Mouse (Mus musculus) megakaryocyte, embryonic 14.5 days (primary cell): ENCODE measurements at regions not wholly inside any gene's neighbourhood (a gene's known extent, or its start where the extent isn't known, plus 50 kb on each side); places are given as distances from the start of the nearest gene placed in this dataset.

Experiments
- H3K27me3 ChIP-seq: replicated peaks from 2 replicates; pipeline ENCODE3; 2012; ENCODE audit warnings: inconsistent platforms
- H3K36me3 ChIP-seq: replicated peaks from 2 replicates; pipeline ENCODE3; 2012; ENCODE audit warnings: low read length, inconsistent platforms, mixed read lengths
- H3K4me1 ChIP-seq: 2 replicates; pipeline ENCODE4 v1.6.1; 2012; ENCODE audit warnings: inconsistent platforms
- H3K4me3 ChIP-seq: replicated peaks from 2 replicates; pipeline ENCODE3; 2012; ENCODE audit warnings: moderate library complexity, mild to moderate bottlenecking, inconsistent platforms
- H3K9me3 ChIP-seq: 2 replicates; pipeline ENCODE4 v1.6.1; 2012; ENCODE audit warnings: inconsistent platforms
- FLI1 ChIP-seq: IDR thresholded peaks from 2 replicates; pipeline ENCODE4 v1.6.1; 2012; ENCODE audit warnings: low read length, inconsistent platforms, mixed read lengths
- GATA1 ChIP-seq: IDR thresholded peaks from 3 replicates; pipeline ENCODE4 v1.6.1; 2012; ENCODE audit warnings: mixed read lengths, low read length, inconsistent platforms, borderline replicate concordance

- no peak overlapping the region for H3K4me3 ChIP-seq
- H3K9me3 ChIP-seq = peaks cover 9% of the 10 kb centered on the region
- TF ChIP-seq GATA1 (no peak), FLI1 (no peak)
- no peaks in the 10 kb centered on the region for H3K36me3 ChIP-seq
- H3K27me3 ChIP-seq = no peaks in the 10 kb centered on the region
- H3K4me1 ChIP-seq = no peaks in the 10 kb centered on the region
Observed at GRCm38 (mm10) chr5:26572691-26573191, 244.3 kb upstream of the Dpp6 start.

- no peaks in the 10 kb centered on the region for H3K27me3 ChIP-seq
- H3K36me3 ChIP-seq = no peaks in the 10 kb centered on the region
- H3K4me3 ChIP-seq = no peak overlapping the region
- H3K4me1 ChIP-seq = no peaks in the 10 kb centered on the region
- peaks cover 9% of the 10 kb centered on the region for H3K9me3 ChIP-seq
- TF ChIP-seq FLI1 (no peak), GATA1 (no peak)
Observed at GRCm38 (mm10) chr5:26573446-26573845, 243.6 kb upstream of the Dpp6 start.

GRCm38 (mm10) chr5:26586108-26586507 is 230.9 kb upstream of the Dpp6 start:
- H3K4me1 ChIP-seq = no peaks in the 10 kb centered on the region
- peaks cover 35% of the 10 kb centered on the region for H3K9me3 ChIP-seq
- no peaks in the 10 kb centered on the region for H3K36me3 ChIP-seq
- H3K4me3 ChIP-seq = no peak overlapping the region
- TF ChIP-seq GATA1 (no peak), FLI1 (no peak)
- H3K27me3 ChIP-seq = no peaks in the 10 kb centered on the region

- TF ChIP-seq FLI1 (no peak), GATA1 (no peak)
- H3K4me1 ChIP-seq = no peaks in the 10 kb centered on the region
- no peak overlapping the region for H3K4me3 ChIP-seq
- peaks cover 29% of the 10 kb centered on the region; the same call in 1 of the 2 replicates for H3K9me3 ChIP-seq
- H3K36me3 ChIP-seq = no peaks in the 10 kb centered on the region
- no peaks in the 10 kb centered on the region for H3K27me3 ChIP-seq
Observed at GRCm38 (mm10) chr5:26590886-26591285, 226.1 kb upstream of the Dpp6 start.

- TF ChIP-seq GATA1 = no peak
- no peak for TF ChIP-seq FLI1
Observed at GRCm38 (mm10) chr5:26592341-26592740, 224.7 kb upstream of the Dpp6 start.

GRCm38 (mm10) chr5:26597991-26598390 is 219.0 kb upstream of the Dpp6 start:
- Histone ChIP-seq H3K36me3 (no peaks in the 10 kb centered on the region), H3K9me3 (0 out of 2 replicates have a peak, but pooled peaks cover 1% of the 10 kb centered on the region), H3K4me1 (no peaks in the 10 kb centered on the region), H3K27me3 (no peaks in the 10 kb centered on the region), H3K4me3 (no peak overlapping the region)
- no peak for TF ChIP-seq FLI1
- no peak for TF ChIP-seq GATA1

More at GRCm38 (mm10) chr5:26592341-26592740, 224.7 kb upstream of the Dpp6 start:
- Histone ChIP-seq H3K9me3 (peaks cover 25% of the 10 kb centered on the region; the same call in 1 of the 2 replicates), H3K27me3 (no peaks in the 10 kb centered on the region), H3K36me3 (no peaks in the 10 kb centered on the region), H3K4me3 (no peak overlapping the region), H3K4me1 (no peaks in the 10 kb centered on the region)

GRCm38 (mm10) chr5:26619272-26619671 is 197.7 kb upstream of the Dpp6 start:
- no peak for TF ChIP-seq GATA1
- TF ChIP-seq FLI1 = no peak
- Histone ChIP-seq H3K4me1 (no peaks in the 10 kb centered on the region), H3K27me3 (no peaks in the 10 kb centered on the region), H3K4me3 (no peak overlapping the region), H3K36me3 (no peaks in the 10 kb centered on the region), H3K9me3 (no peaks in the 10 kb centered on the region)

GRCm38 (mm10) chr5:26622116-26622515 is 194.9 kb upstream of the Dpp6 start:
- H3K36me3 ChIP-seq = no peaks in the 10 kb centered on the region
- no peaks in the 10 kb centered on the region for H3K4me1 ChIP-seq
- no peak overlapping the region for H3K4me3 ChIP-seq
- no peak for TF ChIP-seq GATA1
- no peak for TF ChIP-seq FLI1
- no peaks in the 10 kb centered on the region for H3K27me3 ChIP-seq
- peaks cover 3% of the 10 kb centered on the region; the same call in 1 of the 2 replicates for H3K9me3 ChIP-seq

GRCm38 (mm10) chr5:26671478-26671877 is 145.5 kb upstream of the Dpp6 start:
- TF ChIP-seq GATA1 (no peak), FLI1 (no peak)
- H3K36me3 ChIP-seq = no peaks in the 10 kb centered on the region
- H3K27me3 ChIP-seq = no peaks in the 10 kb centered on the region
- no peak overlapping the region for H3K4me3 ChIP-seq
- no peaks in the 10 kb centered on the region for H3K9me3 ChIP-seq
- H3K4me1 ChIP-seq = no peaks in the 10 kb centered on the region

GRCm38 (mm10) chr5:26689775-26690174 is 127.2 kb upstream of the Dpp6 start:
- TF ChIP-seq GATA1 (no peak), FLI1 (no peak)
- H3K4me1 ChIP-seq = no peaks in the 10 kb centered on the region

GRCm38 (mm10) chr5:26691121-26691520 is 125.9 kb upstream of the Dpp6 start:
- Histone ChIP-seq H3K4me3 (no peak overlapping the region), H3K9me3 (peaks cover 10% of the 10 kb centered on the region; the same call in 1 of the 2 replicates)
- no peak for TF ChIP-seq FLI1

More at GRCm38 (mm10) chr5:26689775-26690174, 127.2 kb upstream of the Dpp6 start:
- H3K4me3 ChIP-seq = no peak overlapping the region
- no peaks in the 10 kb centered on the region for H3K27me3 ChIP-seq
- no peaks in the 10 kb centered on the region for H3K36me3 ChIP-seq
- H3K9me3 ChIP-seq = peaks cover 10% of the 10 kb centered on the region; the same call in 1 of the 2 replicates

More at GRCm38 (mm10) chr5:26691121-26691520, 125.9 kb upstream of the Dpp6 start:
- Histone ChIP-seq H3K27me3 (no peaks in the 10 kb centered on the region), H3K36me3 (no peaks in the 10 kb centered on the region), H3K4me1 (no peaks in the 10 kb centered on the region)
